Mouse (Mus musculus): ENCODE data around the gene Atp2a2.
"Not testable (repeated sequence)": the region's sequence is repeated elsewhere in the genome, so short reads cannot be mapped to it uniquely, and the experiment has no call there.

- not testable (repeated sequence) for TF ChIP-seq POLR2A (IDR thresholded peaks at IDR 0.05; ENCODE audit: borderline replicate concordance, insufficient read depth, low read length); CTCF (IDR thresholded peaks at IDR 0.05; ENCODE audit: borderline replicate concordance, insufficient read depth, low read depth, low read length)
Observed at GRCm38 (mm10) chr5:122457054-122457453, 45.0 kb downstream of the Atp2a2 start.
